Mouse (Mus musculus): Measurements from ENCODE around the gene Rps8. TPM values are rescaled to one million over a fixed set of nuclear protein-coding genes. Genes with fewer than 3 reads are reported as not detected.
A peak's percentile ranks its signal among the peaks of the same experiment; 100 is the strongest.
"Not testable (repeated sequence)": the region's sequence is repeated elsewhere in the genome, so short reads cannot be mapped to it uniquely, and the experiment has no call there.

Rps8 gene
- polyA plus RNA-seq, 1 experiment from 2014 or later, result 894 TPM

GRCm38 (mm10) chr4:117182759-117183096 is 26.7 kb upstream of the Rps8 start:
- ATAC-seq (replicated peaks; ENCODE audit: insufficient number of reproducible peaks, low FRiP score, low TSS enrichment), result 0 out of 2 replicates have a peak, but pooled peaks have one; percentile 31
- peak overlapping the region; percentile 76 for H3K9ac ChIP-seq (ENCODE audit: low read depth, low read length)
- peak overlapping the region; percentile 41; the same call in 1 of the 2 replicates for H3K27ac ChIP-seq (ENCODE audit: low read depth, low read length)
- H3K4me2 ChIP-seq, result peak overlapping the region; percentile 73
- 16% methylated on average over 9 of the region's 9 CpGs for WGBS (ENCODE audit: insufficient replicate concordance)
- H3K9me3 ChIP-seq (replicated peaks; ENCODE audit: control insufficient read depth, low read length); H3K27me3 ChIP-seq (ENCODE audit: control insufficient read depth, insufficient read depth, low read length); H3K4me1 ChIP-seq (ENCODE audit: control insufficient read depth, insufficient read depth, low read length): not testable (repeated sequence)
- H3K4me3 ChIP-seq (ENCODE audit: low read depth, low read length), result peak overlapping the region; percentile 74
- peaks cover 11% of the 10 kb centered on the region; the same call in 1 of the 2 replicates for H3K36me3 ChIP-seq (ENCODE audit: control insufficient read depth, insufficient read depth, low read length)

GRCm38 (mm10) chr4:117181863-117182758 is 26.1 kb upstream of the Rps8 start, which contains the start of gene Kif2c:
Gene Kif2c (minus strand): TSS chr4:117182639.
- H3K4me2 ChIP-seq, result peak within 1 kb of the TSS; percentile 73
- peak; percentile 90 for ATAC-seq (replicated peaks; ENCODE audit: insufficient number of reproducible peaks, low FRiP score, low TSS enrichment)
- H3K4me3 ChIP-seq (ENCODE audit: low read depth, low read length), result peak within 1 kb of the TSS; percentile 74
- H3K4me1 ChIP-seq (ENCODE audit: control insufficient read depth, insufficient read depth, low read length), result peaks cover 3% of the 10 kb centered on the region; the same call in 1 of the 2 replicates
- peak within 1 kb of the TSS; percentile 76 for H3K9ac ChIP-seq (ENCODE audit: low read depth, low read length)
- peaks cover 15% of the 10 kb centered on the region for H3K36me3 ChIP-seq (ENCODE audit: control insufficient read depth, insufficient read depth, low read length)
- WGBS (ENCODE audit: insufficient replicate concordance), result 2% methylated on average over 40 of the region's 42 CpGs
- no peaks in the 10 kb centered on the region for H3K9me3 ChIP-seq (replicated peaks; ENCODE audit: control insufficient read depth, low read length)
- H3K27ac ChIP-seq (ENCODE audit: low read depth, low read length), result peak within 1 kb of the TSS; percentile 52; the same call in 1 of the 2 replicates
- H3K27me3 ChIP-seq (ENCODE audit: control insufficient read depth, insufficient read depth, low read length), result no peaks in the 10 kb centered on the region

GRCm38 (mm10) chr4:117169936-117170335 is 13.9 kb upstream of the Rps8 start:
- Histone ChIP-seq H3K9ac (ENCODE audit: low read depth, low read length) (no peak overlapping the region), H3K36me3 (ENCODE audit: control insufficient read depth, insufficient read depth, low read length) (peaks cover 54% of the 10 kb centered on the region), H3K4me3 (ENCODE audit: low read depth, low read length) (no peak overlapping the region), H3K4me1 (ENCODE audit: control insufficient read depth, insufficient read depth, low read length) (no peaks in the 10 kb centered on the region), H3K27ac (ENCODE audit: low read depth, low read length) (no peak overlapping the region), H3K4me2 (no peak overlapping the region), H3K9me3 (replicated peaks; ENCODE audit: control insufficient read depth, low read length) (no peaks in the 10 kb centered on the region), H3K27me3 (ENCODE audit: control insufficient read depth, insufficient read depth, low read length) (no peaks in the 10 kb centered on the region)
- no peak for ATAC-seq (replicated peaks; ENCODE audit: insufficient number of reproducible peaks, low FRiP score, low TSS enrichment)
- 90% methylated on average over 5 of the region's 5 CpGs for WGBS (ENCODE audit: insufficient replicate concordance)

GRCm38 (mm10) chr4:117161183-117161582 is 5.1 kb upstream of the Rps8 start:
- 78% methylated on average over 4 of the region's 4 CpGs for WGBS (ENCODE audit: insufficient replicate concordance)
- H3K4me3 ChIP-seq (ENCODE audit: low read depth, low read length), result no peak overlapping the region
- H3K27ac ChIP-seq (ENCODE audit: low read depth, low read length), result 0 out of 2 replicates have a peak overlapping the region, but pooled peaks have one; percentile 10
- H3K36me3 ChIP-seq (ENCODE audit: control insufficient read depth, insufficient read depth, low read length), result peaks cover 44% of the 10 kb centered on the region
- H3K4me2 ChIP-seq, result no peak overlapping the region
- no peaks in the 10 kb centered on the region for H3K27me3 ChIP-seq (ENCODE audit: control insufficient read depth, insufficient read depth, low read length)
- no peak for ATAC-seq (replicated peaks; ENCODE audit: insufficient number of reproducible peaks, low FRiP score, low TSS enrichment)
- no peak overlapping the region for H3K9ac ChIP-seq (ENCODE audit: low read depth, low read length)
- H3K4me1 ChIP-seq (ENCODE audit: control insufficient read depth, insufficient read depth, low read length), result no peaks in the 10 kb centered on the region
- no peaks in the 10 kb centered on the region for H3K9me3 ChIP-seq (replicated peaks; ENCODE audit: control insufficient read depth, low read length)

- H3K36me3 ChIP-seq (ENCODE audit: control insufficient read depth, insufficient read depth, low read length), result peaks cover 29% of the 10 kb centered on the region
- H3K9me3 ChIP-seq (replicated peaks; ENCODE audit: control insufficient read depth, low read length), result no peaks in the 10 kb centered on the region
- no peak overlapping the region for H3K4me2 ChIP-seq
- no peak overlapping the region for H3K27ac ChIP-seq (ENCODE audit: low read depth, low read length)
- H3K27me3 ChIP-seq (ENCODE audit: control insufficient read depth, insufficient read depth, low read length), result no peaks in the 10 kb centered on the region
- no peak overlapping the region for H3K9ac ChIP-seq (ENCODE audit: low read depth, low read length)
- 0 out of 2 replicates have a peak, but pooled peaks cover under 1% of the 10 kb centered on the region for H3K4me1 ChIP-seq (ENCODE audit: control insufficient read depth, insufficient read depth, low read length)
- 83% methylated on average over 10 of the region's 10 CpGs for WGBS (ENCODE audit: insufficient replicate concordance)
- ATAC-seq (replicated peaks; ENCODE audit: insufficient number of reproducible peaks, low FRiP score, low TSS enrichment), result no peak
- no peak overlapping the region for H3K4me3 ChIP-seq (ENCODE audit: low read depth, low read length)
These were observed 3.6 kb upstream of the Rps8 start for GRCm38 (mm10) chr4:117159666-117160065.

GRCm38 (mm10) chr4:117156372-117156771 is 329 bp upstream of the Rps8 start:
- peak overlapping the region; percentile 90; the same call in 1 of the 2 replicates for H3K9ac ChIP-seq (ENCODE audit: low read depth, low read length)
- peak overlapping the region; percentile 78 for H3K4me3 ChIP-seq (ENCODE audit: low read depth, low read length)
- peak overlapping the region; percentile 75 for H3K4me2 ChIP-seq
- ATAC-seq (replicated peaks; ENCODE audit: insufficient number of reproducible peaks, low FRiP score, low TSS enrichment), result no peak
- H3K27me3 ChIP-seq (ENCODE audit: control insufficient read depth, insufficient read depth, low read length), result no peaks in the 10 kb centered on the region
- 25% methylated on average over 6 of the region's 6 CpGs for WGBS (ENCODE audit: insufficient replicate concordance)
- peaks cover 28% of the 10 kb centered on the region for H3K36me3 ChIP-seq (ENCODE audit: control insufficient read depth, insufficient read depth, low read length)
- no peaks in the 10 kb centered on the region for H3K9me3 ChIP-seq (replicated peaks; ENCODE audit: control insufficient read depth, low read length)
- peak overlapping the region; percentile 91; the same call in 1 of the 2 replicates for H3K27ac ChIP-seq (ENCODE audit: low read depth, low read length)
- peaks cover 15% of the 10 kb centered on the region; the same call in 1 of the 2 replicates for H3K4me1 ChIP-seq (ENCODE audit: control insufficient read depth, insufficient read depth, low read length)

- peaks cover 32% of the 10 kb centered on the region for H3K36me3 ChIP-seq (ENCODE audit: control insufficient read depth, insufficient read depth, low read length)
- ATAC-seq (replicated peaks; ENCODE audit: insufficient number of reproducible peaks, low FRiP score, low TSS enrichment), result peak; percentile 9; the same call in 1 of the 2 replicates
These were observed 837 bp downstream of the Rps8 start for GRCm38 (mm10) chr4:117155020-117155791.

GRCm38 (mm10) chr4:117152714-117153113 is 3.3 kb downstream of the Rps8 start:
- Histone ChIP-seq H3K9ac (ENCODE audit: low read depth, low read length) (no peak overlapping the region), H3K4me2 (no peak overlapping the region), H3K9me3 (replicated peaks; ENCODE audit: control insufficient read depth, low read length) (no peaks in the 10 kb centered on the region), H3K4me3 (ENCODE audit: low read depth, low read length) (no peak overlapping the region), H3K27ac (ENCODE audit: low read depth, low read length) (no peak overlapping the region), H3K27me3 (ENCODE audit: control insufficient read depth, insufficient read depth, low read length) (no peaks in the 10 kb centered on the region), H3K4me1 (ENCODE audit: control insufficient read depth, insufficient read depth, low read length) (peaks cover 15% of the 10 kb centered on the region; the same call in 1 of the 2 replicates), H3K36me3 (ENCODE audit: control insufficient read depth, insufficient read depth, low read length) (peaks cover 34% of the 10 kb centered on the region)
- 75% methylated on average over 5 of the region's 5 CpGs for WGBS (ENCODE audit: insufficient replicate concordance)
- ATAC-seq (replicated peaks; ENCODE audit: insufficient number of reproducible peaks, low FRiP score, low TSS enrichment), result no peak

More at GRCm38 (mm10) chr4:117155020-117155791, 837 bp downstream of the Rps8 start:
- Histone ChIP-seq H3K4me2 (peak overlapping the region; percentile 75), H3K27me3 (ENCODE audit: control insufficient read depth, insufficient read depth, low read length) (no peaks in the 10 kb centered on the region), H3K4me1 (ENCODE audit: control insufficient read depth, insufficient read depth, low read length) (peaks cover 15% of the 10 kb centered on the region; the same call in 1 of the 2 replicates), H3K27ac (ENCODE audit: low read depth, low read length) (peak overlapping the region; percentile 91), H3K4me3 (ENCODE audit: low read depth, low read length) (peak overlapping the region; percentile 78), H3K9ac (ENCODE audit: low read depth, low read length) (peak overlapping the region; percentile 90), H3K9me3 (replicated peaks; ENCODE audit: control insufficient read depth, low read length) (no peaks in the 10 kb centered on the region)
- 1% methylated on average over 44 of the region's 44 CpGs for WGBS (ENCODE audit: insufficient replicate concordance)
